Mouse (Mus musculus) kidney, adult 2 months (tissue): ENCODE measurements around the gene Cnnm2. TPM values are rescaled to one million over a fixed set of nuclear protein-coding genes. Genes with fewer than 3 reads are reported as not detected.

Source experiments
- DNase-seq: peaks from one replicate; pipeline ENCODE4 v3.0.0; 2021
- H3K27ac ChIP-seq: fragments of 200-500 bp; 2 replicates; pipeline ENCODE4 v1.5.1; 2012; ENCODE audit warnings: low read depth, low read length, control low read depth, inconsistent platforms; ENCODE audit not compliant: insufficient read depth
- H3K27me3 ChIP-seq: fragments of 200-500 bp; replicated peaks from 2 replicates; pipeline ENCODE4 v1.6.1; 2012; ENCODE audit warnings: mild to moderate bottlenecking, moderate library complexity, low read length, inconsistent platforms; ENCODE audit not compliant: control insufficient read depth, insufficient read depth
- H3K36me3 ChIP-seq: fragments of 200-500 bp; 2 replicates; pipeline ENCODE4 v1.6.1; 2012; ENCODE audit warnings: mild to moderate bottlenecking, moderate library complexity, low read length, inconsistent platforms; ENCODE audit not compliant: control insufficient read depth, insufficient read depth
- H3K4me1 ChIP-seq: fragments of 200-500 bp; 2 replicates; pipeline ENCODE4 v1.6.1; 2011; ENCODE audit warnings: low read length; ENCODE audit not compliant: control insufficient read depth, insufficient read depth
- H3K4me3 ChIP-seq: fragments of 200-500 bp; 2 replicates; pipeline ENCODE4 v1.5.1; 2011; ENCODE audit warnings: mild to moderate bottlenecking, low read depth, low read length, control low read depth; ENCODE audit not compliant: insufficient read depth
- CTCF ChIP-seq: fragments of 200-500 bp; conservative IDR thresholded peaks from 2 replicates; pipeline ENCODE4 v1.5.1; 2011; ENCODE audit warnings: low read depth, mild to moderate bottlenecking, control low read depth, low read length, moderate library complexity, mixed read lengths; ENCODE audit not compliant: insufficient read depth, insufficient read length
- POLR2A ChIP-seq: fragments of 200-500 bp; IDR thresholded peaks from one replicate; pipeline ENCODE4 v1.6.1; 2011; ENCODE audit warnings: low read depth, low read length, control low read depth
- WGBS: fragments of 180-500 bp; shearing (Covaris S2); methylation state at CpG from one replicate; pipeline ENCODE4 v1.1.7; 2018; 5-methylcytosine and 5-hydroxymethylcytosine counted together
- polyA plus RNA-seq: library from polyadenylated mRNA; depleted of rRNA; stranded (reverse); fragments of >200 nt; gene quantifications from 2 replicates; pipeline ENCODE4 v1.2.3, GENCODE M21; 2012

The Cnnm2 gene
- polyA plus RNA-seq, 1 experiment, result 26.4 TPM

GRCm38 (mm10) chr19:46903379-46903778 is 142.0 kb downstream of the Cnnm2 start:
- TF ChIP-seq CTCF (no peak), POLR2A (no peak)
- Histone ChIP-seq H3K4me1 (peaks cover 8% of the 10 kb centered on the region), H3K36me3 (no peaks in the 10 kb centered on the region), H3K27me3 (no peaks in the 10 kb centered on the region), H3K27ac (no peak overlapping the region), H3K4me3 (no peak overlapping the region)
- DNase-seq, result no peak
- 90% methylated on average over 5 of the region's 5 CpGs for WGBS

DNA sequence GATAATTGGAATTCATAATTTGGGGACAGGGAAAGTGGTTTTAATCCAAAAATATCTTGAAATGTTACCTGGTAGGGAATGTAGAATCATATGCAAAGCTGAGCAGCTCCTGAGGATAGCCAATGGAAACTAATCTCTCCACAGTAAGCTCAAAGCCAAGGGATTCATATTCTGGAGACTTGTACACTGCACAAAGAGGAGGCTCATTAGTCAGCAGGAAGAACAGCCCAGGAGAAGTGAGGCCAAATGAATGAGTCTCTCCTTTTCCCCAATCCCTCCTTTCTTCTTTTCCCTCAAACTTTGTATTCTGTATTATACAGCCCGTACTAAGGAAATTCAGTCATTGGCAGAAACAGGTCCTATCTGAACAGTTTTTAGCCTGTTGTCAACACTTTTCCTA is 143.5 kb downstream of the Cnnm2 start:
- Histone ChIP-seq H3K27ac (no peak overlapping the region), H3K27me3 (no peaks in the 10 kb centered on the region), H3K4me1 (peaks cover 17% of the 10 kb centered on the region), H3K4me3 (no peak overlapping the region), H3K36me3 (no peaks in the 10 kb centered on the region)
- no peak for DNase-seq
- 100% methylated on average over 1 of the region's 1 CpGs for WGBS
- TF ChIP-seq POLR2A (no peak), CTCF (no peak)

DNA sequence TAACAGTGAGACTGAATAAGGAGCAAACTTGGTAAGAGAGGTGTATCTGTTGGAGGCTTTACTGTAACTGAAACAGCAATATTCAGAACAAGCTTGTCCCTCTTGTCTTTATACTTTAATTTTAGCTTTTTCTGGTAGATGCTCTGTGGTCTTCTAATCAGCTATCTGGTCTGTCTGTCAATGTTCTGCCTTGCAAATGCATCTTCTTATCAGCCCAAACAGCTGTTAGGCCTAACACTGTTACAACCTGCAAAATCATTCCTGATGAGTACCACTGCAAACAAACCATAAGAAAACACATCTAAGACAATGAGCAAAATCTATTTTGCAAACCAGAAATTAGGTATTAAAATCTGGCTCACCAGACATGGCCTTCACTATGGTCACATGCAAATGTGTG is 144.0 kb downstream of the Cnnm2 start:
- DNase-seq, result no peak
- no peak overlapping the region for H3K4me3 ChIP-seq
- H3K36me3 ChIP-seq, result no peaks in the 10 kb centered on the region
- TF ChIP-seq POLR2A (no peak), CTCF (no peak)
- no peaks in the 10 kb centered on the region for H3K27me3 ChIP-seq
- no peak overlapping the region for H3K27ac ChIP-seq
- peaks cover 15% of the 10 kb centered on the region for H3K4me1 ChIP-seq

- Histone ChIP-seq H3K4me1 (peaks cover 18% of the 10 kb centered on the region), H3K4me3 (no peak overlapping the region), H3K27ac (peak overlapping the region; percentile 20; the same call in 1 of the 2 replicates), H3K27me3 (no peaks in the 10 kb centered on the region), H3K36me3 (no peaks in the 10 kb centered on the region)
- TF ChIP-seq POLR2A, result no peak
- peak; percentile 54 for DNase-seq
- WGBS, result 69% methylated on average over 4 of the region's 4 CpGs
Measured at GRCm38 (mm10) chr19:46905971-46906370, 144.6 kb downstream of the Cnnm2 start.

DNA sequence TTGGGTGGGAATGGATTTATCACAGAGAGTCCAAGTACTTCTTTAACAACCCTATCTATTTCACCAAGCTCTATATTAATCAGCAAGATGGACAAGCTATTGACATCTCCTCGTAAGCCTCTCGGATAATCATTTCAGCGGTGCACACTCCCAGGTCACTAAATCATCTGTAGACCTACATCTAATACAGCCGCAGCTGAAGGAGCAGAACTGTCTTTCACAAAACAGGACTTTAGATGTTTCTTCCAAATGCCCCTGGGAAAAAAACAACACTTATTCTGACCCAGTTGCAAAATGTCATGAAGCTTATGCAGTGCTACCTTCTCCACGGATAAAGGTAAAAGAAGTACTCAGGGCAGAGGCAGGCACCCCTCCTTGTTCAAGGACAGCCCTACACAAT is 146.8 kb downstream of the Cnnm2 start:
- no peaks in the 10 kb centered on the region for H3K27me3 ChIP-seq
- H3K36me3 ChIP-seq, result no peaks in the 10 kb centered on the region
- no peak for DNase-seq
- WGBS, result 77% methylated on average over 5 of the region's 5 CpGs
- peaks cover 23% of the 10 kb centered on the region for H3K4me1 ChIP-seq
- H3K27ac ChIP-seq, result peak overlapping the region; percentile 63; the same call in 1 of the 2 replicates
- no peak overlapping the region for H3K4me3 ChIP-seq
- TF ChIP-seq CTCF, result no peak
- no peak for TF ChIP-seq POLR2A

DNA sequence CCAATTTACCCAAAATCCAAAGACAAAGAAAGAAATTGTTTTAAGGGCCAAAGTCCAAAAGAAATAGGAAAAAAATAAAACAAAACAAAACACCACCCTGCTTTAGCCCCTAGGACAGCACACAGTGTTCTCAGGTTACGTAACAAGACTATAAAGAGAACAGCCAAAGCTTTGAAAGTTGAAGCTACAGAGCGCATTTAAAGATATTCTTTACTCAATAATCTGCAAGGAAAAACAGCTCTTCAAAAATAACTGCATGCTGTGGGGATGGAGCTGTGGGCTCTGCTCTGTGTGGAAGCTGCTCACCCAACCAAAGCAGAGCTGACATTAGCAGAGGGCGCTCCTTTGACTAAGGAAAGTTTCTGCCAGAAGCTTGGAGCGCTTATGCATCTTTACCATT is 147.6 kb downstream of the Cnnm2 start:
- TF ChIP-seq CTCF (no peak), POLR2A (no peak)
- no peaks in the 10 kb centered on the region for H3K36me3 ChIP-seq
- peaks cover 27% of the 10 kb centered on the region for H3K4me1 ChIP-seq
- no peaks in the 10 kb centered on the region for H3K27me3 ChIP-seq
- peak overlapping the region; percentile 88 for H3K27ac ChIP-seq
- DNase-seq, result peak; percentile 60
- no peak overlapping the region for H3K4me3 ChIP-seq
- 32% methylated on average over 4 of the region's 4 CpGs for WGBS

GRCm38 (mm10) chr19:46911492-46911891 is 150.1 kb downstream of the Cnnm2 start:
- H3K27me3 ChIP-seq, result no peaks in the 10 kb centered on the region
- peaks cover 30% of the 10 kb centered on the region for H3K4me1 ChIP-seq
- 78% methylated on average over 3 of the region's 3 CpGs for WGBS
- TF ChIP-seq POLR2A, result no peak
- no peak for TF ChIP-seq CTCF
- H3K27ac ChIP-seq, result no peak overlapping the region
- no peak overlapping the region for H3K4me3 ChIP-seq
- H3K36me3 ChIP-seq, result no peaks in the 10 kb centered on the region
- no peak for DNase-seq

- H3K4me3 ChIP-seq, result no peak overlapping the region
- WGBS, result 68% methylated on average over 11 of the region's 11 CpGs
- no peak overlapping the region for H3K27ac ChIP-seq
- H3K36me3 ChIP-seq, result no peaks in the 10 kb centered on the region; the same call in 1 of the 2 replicates
- H3K27me3 ChIP-seq, result no peaks in the 10 kb centered on the region
- H3K4me1 ChIP-seq, result peaks cover 23% of the 10 kb centered on the region
- DNase-seq, result peak; percentile 59
- TF ChIP-seq POLR2A (no peak), CTCF (no peak)
Measured at GRCm38 (mm10) chr19:46913626-46914025, 152.2 kb downstream of the Cnnm2 start.
